Mouse (Mus musculus) spleen, adult 2 months (tissue): ENCODE data around the gene Gm17545.

Experiments
- CTCF ChIP-seq: fragments of 200-500 bp; IDR thresholded peaks from 2 replicates; pipeline ENCODE4 v1.5.1; 2011; ENCODE audit warnings: mild to moderate bottlenecking, inconsistent platforms; ENCODE audit not compliant: insufficient read depth, insufficient read length, insufficient replicate concordance; ENCODE audit errors: extremely low read depth
- POLR2A ChIP-seq: fragments of 200-500 bp; IDR thresholded peaks from 2 replicates; pipeline ENCODE4 v1.6.1; 2011; ENCODE audit warnings: low read depth, low read length, inconsistent platforms

GRCm38 (mm10) chr9:22503581-22503980 lies 49.5 kb downstream of the Gm17545 start:
- TF ChIP-seq CTCF: no peak
- no peak for TF ChIP-seq POLR2A
